Mouse (Mus musculus) thymus, postnatal 25 days (tissue): ENCODE measurements around the gene Atp6v1g2.

Experiments
- DNase-seq: peaks from one replicate; pipeline ENCODE4 v3.0.0; 2022

Gene Atp6v1g2

DNA sequence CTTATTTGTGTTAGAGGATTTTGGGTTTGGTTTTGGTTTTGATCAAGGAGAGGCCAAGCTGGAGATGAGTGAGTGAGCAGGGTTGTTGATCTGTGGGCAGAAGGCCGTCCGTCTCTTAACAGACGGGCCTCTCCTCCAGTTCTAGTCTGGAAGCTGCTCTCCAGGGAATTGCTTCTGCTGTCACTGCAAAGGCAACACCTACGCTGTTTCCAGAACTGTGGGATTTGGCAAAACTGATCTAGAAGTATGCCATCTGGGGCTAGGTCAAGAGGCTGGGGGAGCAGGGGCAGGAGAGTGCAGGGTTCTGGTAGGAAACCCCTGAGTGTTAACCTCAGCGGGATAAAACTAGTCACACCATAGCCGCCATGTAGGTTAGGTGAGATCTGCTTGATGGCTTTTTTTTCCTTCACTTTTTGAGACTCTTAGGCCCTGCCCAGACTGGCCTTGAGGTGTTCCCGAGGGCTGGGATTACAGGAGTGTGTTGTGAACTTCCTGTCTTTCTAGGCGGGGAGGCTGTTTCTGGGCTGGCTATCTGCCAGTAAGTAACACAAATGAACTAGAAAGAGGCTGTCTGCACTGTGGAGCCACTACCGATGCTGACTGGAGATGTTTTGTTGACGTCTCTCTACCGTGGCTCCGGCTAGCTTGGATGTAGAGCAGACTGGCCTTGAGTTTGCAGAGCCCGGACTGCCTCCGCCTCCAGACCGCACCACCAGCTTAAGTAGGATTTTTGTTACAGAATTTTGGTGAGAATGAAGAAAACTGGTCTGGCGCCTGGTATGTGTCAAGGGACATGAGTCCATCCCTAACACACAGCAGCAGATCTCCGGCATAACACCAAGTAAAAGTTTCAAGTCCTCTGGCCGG lies at the start of gene Atp6v1g2:
Gene Atp6v1g2, plus strand, starts transcription at position 547 of the 867 bp plus-strand sequence.
- peak; percentile 40 for DNase-seq

DNA sequence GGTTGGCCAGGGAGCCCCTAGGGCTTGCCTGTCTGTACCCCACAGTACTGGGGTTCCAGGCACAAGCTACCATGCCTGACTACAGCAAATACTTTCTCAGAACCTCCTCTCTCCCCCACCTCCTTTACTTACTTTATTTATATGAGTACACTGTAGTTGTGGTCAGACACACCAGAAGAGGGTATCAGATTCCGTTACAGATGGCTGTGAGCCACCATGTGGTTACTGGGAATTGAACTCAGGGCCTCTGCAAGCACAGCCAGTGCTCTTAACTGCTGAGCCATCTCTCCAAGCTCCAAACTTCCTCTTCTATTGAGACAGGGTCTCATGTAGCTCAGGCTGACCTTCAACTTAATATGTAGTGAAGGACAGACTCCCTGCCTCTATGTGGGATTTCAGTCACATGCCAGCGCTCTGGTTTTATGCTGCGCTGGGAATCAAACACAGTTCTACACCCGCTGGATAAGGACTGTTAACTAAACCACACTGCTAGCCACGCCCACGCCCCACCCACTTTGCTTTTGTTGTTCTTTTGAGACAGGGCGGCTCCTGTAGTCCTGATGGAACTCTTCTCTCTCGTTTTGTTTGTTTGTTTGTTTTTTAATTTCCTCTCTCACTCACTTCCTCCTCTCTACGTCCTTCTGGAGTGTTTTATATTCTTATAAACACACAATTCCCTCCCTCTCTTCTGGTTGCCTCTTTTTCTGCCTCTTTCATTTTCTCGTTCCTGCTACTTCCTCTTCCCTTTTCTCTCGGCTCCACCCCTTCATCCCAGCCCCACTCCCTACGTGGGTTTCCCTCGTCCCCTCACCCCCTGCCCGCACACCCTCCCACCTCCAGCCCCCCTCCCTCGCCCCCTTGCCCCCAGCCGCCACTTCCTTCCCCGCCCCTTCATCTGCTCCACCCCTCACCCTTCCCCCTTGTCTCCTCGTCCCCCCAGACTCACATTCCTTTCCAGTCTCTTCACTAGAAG lies 47.5 kb upstream of the Atp6v1g2 start:
- DNase-seq: peak; percentile 90

DNA sequence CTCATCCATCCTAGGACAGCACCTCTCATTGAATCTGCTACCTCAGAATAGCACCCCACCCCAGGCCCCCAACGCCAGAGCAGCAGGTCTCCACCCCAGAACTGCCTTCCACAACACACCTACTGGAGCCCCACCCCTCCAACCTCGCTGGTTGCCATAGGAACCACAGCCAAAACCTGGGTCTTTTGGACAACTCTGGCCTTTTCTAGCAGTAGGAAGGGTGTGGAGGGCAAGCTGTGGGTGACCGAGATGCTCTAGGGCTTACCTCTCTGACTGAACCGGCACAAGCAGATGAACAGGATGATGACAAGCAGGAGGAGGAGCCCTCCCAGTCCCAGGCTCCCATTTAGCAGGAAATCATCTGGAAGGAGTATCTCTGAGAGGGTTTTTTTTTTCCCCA lies 46.8 kb upstream of the Atp6v1g2 start:
- DNase-seq: peak; percentile 79

DNA sequence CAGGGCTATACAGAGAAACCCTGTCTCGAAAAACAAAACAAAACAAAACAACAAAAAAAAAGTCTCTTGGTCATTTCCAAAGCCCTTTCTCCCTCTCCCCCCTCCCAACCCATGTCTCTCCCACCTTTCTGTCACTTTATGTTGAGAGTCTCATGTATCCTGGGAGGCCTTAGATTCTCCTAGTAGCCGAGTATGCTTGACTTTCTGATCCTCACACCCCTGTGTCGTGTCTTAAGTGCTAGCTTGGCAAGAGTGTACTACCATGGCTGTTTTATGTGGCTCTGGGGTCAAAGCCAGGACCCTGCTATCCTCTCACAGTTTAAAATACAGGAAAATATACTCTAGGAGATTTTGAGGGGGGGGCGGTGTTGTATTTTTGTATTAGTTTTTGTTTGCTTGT lies 46.1 kb upstream of the Atp6v1g2 start:
- no peak for DNase-seq

DNA sequence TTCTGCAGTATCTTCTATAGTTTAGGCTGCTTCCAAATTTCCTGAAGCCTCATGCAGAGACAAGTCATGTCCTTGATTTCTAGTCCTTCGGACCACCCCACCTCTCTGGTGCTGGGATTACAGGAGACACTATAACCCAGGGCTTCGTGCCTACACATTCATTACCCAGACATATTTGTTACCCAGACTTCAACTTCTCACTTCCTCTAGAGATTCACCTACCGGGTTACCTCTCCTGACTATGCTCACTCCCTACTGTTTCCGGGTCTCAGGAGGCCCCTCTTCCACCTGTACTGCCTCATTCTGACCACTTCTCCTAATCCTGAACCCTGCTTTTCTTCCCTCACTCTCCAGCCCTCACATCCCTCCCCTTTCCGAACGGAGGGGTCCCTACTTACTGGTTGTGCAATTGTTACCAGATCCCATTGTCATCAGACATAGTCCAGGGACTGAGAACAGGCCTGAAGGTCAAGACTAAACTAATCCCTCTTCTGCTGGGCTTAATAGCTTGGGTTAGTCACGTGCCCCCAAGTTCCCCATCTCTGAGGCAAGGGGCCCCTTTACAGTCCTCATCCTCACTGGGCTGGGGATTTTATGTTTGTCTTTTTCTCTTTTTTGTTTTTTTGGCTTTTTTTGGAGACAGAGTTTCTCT lies 45.4 kb upstream of the Atp6v1g2 start, which contains the start of gene Lst1:
Gene Lst1, minus strand, starts transcription at position 481 of the 652 bp plus-strand sequence.
- no peak for DNase-seq

DNA sequence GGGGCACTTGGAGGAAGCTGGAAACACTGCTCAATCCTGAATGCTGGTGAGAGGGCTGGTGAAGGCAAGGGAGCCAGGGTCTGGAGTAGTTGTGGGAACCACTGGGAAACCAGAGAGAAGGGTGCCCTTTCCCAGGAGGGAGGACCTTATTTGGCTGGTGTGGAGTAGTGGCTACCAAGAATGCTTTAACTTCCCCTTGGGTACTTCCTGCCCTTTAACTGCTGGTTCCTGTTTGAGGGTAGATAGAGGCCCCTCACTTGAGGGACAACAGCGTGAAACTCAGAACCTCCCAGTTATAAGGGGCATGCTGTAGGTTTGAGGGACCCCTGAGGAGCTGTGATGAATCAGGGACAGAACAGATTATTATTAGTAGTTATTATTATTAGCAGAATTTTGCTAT lies 44.3 kb upstream of the Atp6v1g2 start:
- no peak for DNase-seq

DNA sequence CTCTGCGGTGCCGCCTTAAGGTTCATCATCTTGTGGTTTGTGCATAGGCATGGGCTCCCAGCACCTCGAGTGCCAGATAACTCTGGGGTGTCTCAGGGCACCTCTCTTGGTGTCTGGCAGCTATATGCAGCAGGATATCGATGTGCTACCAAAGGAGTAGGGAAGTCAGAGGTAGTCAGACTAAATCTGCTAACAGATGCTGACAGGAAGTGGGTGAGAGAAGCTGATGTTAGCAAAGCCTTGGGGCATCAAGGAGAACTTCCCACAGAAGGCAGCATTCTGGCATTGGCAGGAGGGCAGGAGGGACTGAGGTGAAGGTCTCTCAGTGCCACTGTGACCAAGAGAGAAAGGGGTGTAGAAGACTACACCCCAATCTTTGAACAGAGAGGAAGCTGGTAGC lies 43.4 kb upstream of the Atp6v1g2 start:
- peak; percentile 70 for DNase-seq

DNA sequence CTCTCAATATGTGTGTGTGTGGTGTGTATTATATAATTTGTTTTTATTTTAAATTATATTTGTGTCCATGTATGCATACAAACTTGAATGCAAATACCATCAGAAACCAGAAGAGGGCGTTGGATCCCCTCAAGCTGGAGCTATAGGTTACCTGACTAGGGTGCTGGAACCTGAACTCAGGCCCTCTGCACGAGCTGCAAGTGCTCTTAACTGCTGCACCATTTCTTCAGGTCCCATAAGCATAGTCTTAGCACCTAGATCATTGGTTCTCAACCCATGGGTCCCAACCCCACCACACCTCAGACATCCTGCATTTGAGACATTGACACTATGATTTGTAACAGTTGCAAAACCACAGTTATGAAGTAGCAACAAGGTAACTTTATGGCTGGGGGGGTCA lies 41.7 kb upstream of the Atp6v1g2 start:
- DNase-seq: no peak

DNA sequence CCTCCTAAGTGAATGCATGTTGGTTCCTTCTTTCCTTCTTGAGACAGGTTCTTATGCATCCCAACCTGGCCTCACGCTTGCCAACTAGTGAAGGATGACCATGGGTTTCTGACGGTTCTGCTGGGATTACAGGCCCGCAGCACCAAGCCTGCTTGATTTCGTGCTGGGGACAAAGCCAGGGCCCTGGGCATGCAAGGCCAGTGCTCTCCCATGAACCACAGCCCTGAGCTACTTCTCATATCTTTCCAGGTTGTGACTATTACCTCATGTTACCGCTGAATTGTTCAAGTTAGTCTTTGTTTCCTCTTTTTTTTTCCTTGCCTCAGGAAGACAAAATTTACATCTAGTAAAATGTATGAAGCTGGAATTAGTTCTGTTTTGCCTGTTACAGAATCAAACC lies 40.5 kb upstream of the Atp6v1g2 start:
- DNase-seq: no peak

DNA sequence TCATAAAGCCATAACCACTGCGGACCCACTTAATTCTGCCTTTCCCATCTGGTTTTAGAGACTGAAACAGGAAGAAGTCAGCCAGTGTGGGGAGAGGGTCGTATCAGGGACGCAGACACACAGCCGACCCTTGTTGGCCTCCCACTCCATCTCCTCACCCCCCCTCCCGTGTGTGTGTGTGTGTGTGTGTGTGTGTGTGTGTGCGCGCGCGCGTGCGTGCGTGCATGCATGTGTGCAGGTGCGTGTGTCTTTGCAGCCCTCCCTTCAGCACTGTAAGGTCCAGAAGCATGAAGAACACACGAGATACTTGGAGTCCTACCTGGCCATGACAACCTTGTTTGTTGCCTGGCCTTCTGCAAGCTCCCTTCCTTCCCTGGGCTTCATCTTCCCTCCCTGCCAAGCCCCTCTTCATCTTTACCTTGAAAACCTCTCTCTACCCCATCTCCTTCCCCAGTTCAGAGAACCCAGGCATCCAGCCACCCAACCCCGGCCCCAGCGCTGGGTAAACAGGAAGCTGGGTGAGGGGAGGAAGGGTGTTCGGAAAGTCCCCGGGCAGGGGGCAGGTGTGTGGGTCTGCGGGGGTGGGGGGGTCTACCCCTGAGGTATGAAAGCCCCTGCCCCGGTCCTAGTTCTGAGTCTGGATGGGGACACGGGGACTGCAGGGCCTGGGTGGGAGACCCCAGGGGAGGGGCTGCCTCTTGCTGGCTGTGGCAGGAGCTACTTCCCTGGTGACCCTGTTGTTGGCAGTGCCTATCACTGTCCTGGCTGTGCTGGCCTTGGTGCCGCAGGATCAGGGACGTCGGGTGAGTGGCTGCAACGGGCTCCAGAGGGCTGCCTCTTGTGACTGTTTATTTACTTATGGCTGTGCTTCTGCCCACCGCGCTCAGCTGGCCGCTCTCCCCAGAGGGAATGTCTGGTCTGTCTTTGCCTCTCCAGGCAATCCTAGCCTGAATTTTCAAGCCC lies 39.3 kb upstream of the Atp6v1g2 start, which contains the start of gene Ltb:
Gene Ltb, plus strand, starts transcription at position 559 of the 963 bp plus-strand sequence.
- DNase-seq: peak; percentile 93

DNA sequence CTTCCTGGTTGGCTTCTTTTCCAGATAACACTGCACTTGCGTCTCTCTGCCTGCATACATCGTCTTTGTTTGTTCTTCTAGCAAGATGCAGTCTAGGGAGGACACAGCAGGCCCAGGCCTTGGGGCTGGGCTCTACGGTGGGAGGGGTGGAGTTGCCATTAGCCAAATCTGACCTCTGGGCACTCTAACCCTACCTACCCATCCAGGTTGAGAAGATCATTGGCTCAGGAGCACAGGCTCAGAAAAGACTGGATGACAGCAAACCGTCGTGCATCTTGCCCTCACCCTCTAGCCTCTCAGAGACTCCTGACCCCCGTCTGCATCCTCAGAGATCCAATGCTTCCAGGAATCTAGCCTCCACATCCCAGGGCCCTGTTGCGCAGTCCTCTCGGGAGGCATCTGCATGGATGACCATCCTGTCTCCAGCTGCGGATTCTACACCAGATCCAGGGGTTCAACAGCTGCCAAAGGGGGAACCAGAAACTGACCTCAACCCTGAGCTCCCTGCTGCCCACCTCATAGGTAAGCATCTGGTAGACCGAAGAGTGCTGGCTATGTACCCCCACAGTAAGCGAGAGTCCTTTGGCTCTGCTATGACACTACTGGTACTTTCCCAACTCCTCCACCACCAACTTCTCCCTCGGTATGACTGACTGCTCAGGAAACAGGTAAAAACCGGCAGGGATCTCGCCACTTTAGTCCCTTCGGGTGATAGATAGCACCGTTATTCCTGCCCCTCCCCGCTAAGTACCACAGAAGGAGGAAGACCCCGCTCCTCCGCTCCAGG lies 38.4 kb upstream of the Atp6v1g2 start:
- DNase-seq: no peak

DNA sequence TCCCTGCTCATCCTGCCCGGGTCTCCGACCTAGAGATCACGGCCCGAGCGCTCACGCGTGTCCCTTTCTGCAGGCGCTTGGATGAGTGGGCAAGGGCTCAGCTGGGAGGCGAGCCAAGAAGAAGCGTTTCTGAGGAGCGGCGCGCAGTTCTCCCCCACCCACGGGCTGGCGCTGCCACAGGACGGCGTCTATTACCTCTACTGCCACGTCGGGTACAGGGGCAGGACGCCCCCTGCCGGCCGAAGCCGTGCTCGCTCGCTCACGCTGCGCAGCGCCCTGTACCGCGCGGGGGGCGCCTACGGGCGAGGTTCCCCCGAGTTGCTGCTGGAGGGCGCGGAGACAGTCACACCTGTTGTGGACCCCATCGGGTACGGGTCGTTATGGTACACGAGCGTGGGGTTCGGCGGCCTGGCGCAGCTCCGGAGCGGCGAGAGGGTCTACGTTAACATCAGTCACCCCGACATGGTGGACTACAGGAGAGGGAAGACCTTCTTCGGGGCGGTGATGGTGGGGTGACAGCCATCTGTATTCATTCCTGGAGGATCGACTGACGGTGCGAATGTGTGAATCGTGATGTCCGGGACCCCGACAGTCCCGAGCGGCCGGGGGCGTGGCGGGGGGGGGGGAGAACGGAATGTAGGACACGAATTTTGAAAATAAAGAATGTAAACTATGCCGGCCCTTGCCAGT lies 37.7 kb upstream of the Atp6v1g2 start:
- peak; percentile 98 for DNase-seq

DNA sequence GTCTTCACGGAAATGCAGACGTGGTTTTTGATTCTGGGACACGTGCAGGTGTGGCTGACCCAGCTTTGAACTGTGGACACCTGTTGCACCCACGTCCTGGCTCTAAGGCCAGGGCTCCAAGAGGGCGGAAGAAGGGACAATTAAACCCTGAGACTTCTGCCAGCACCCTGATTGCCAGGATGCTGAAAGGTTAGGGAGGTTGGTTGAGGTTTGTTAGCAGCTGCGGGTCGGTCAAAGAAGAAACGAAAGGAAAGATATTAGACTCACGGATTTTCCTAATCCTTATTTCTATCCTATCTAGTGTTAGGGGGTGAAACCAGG lies 37.2 kb upstream of the Atp6v1g2 start:
- DNase-seq: peak; percentile 56

DNA sequence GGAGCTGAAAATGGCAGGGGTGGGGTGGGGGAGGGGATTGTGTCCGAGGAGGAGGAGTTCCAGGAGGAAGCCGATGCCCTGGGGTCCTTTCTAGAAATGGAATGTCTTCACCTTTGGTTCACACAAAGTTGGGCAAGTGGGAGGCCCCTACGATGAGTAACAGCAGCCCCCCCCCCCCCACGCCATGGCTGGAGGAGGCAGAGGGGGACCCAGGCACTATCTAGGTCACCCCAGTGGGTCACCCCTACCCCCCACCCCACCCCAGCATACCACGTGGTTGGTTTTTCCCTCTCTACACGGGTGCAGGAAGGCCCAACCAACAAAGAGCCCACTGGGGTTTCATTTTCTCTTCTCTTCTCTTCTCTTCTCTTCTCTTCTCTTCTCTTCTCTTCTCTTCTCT lies 36.3 kb upstream of the Atp6v1g2 start:
- no peak for DNase-seq

DNA sequence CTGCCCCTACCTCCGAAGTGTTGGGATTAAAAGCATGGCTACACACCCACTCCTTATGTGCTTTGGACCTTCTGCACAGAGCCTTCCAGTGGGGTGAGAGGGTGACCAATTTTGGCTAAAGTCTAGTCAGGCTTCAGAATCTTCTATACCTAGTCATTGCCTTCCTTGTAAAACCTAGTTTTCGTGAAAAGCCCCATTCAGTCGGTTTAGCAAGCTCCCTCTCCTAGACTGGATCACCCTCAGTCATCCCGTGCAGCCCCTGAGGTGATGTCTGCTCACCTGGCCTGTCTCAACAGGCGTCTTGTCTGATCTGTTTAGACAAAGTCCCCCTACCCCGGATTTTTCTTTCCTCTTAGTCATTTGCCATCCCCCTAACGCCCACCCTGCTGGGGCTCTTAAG lies 35.4 kb upstream of the Atp6v1g2 start:
- DNase-seq: no peak

DNA sequence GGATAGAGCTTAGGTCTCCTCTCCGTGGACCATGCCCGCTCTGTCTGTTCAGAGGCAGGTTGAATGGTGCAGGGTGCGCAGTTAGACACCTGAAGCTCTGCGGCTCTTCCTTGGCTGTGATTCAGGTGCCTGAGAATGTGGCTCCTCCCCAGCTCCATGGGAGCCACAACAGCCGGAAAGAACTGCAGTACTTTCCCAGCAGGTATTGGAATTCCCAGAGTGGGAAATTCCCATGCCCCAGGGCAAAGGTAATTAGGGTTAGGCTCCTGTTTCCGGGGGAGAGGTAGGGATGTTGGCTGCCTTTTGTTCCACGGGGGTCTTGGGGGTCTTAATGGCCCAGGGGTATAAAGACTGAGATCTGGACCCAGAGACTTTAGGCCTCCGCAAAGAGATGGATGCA lies 34.5 kb upstream of the Atp6v1g2 start:
- DNase-seq: no peak

DNA sequence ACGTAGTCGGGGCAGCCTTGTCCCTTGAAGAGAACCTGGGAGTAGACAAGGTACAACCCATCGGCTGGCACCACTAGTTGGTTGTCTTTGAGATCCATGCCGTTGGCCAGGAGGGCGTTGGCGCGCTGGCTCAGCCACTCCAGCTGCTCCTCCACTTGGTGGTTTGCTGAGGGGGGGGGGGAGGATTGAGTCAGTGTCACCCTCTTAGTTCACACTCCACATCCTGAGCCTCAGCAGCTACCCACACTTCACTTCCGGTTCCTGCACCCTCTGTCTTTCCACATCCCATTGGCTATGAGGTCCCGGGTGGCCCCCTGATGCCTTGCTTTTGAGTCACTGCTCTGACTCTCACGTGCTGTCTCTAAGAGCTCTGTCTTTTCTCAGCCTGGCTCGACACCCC lies 33.1 kb upstream of the Atp6v1g2 start:
- DNase-seq: peak; percentile 82

DNA sequence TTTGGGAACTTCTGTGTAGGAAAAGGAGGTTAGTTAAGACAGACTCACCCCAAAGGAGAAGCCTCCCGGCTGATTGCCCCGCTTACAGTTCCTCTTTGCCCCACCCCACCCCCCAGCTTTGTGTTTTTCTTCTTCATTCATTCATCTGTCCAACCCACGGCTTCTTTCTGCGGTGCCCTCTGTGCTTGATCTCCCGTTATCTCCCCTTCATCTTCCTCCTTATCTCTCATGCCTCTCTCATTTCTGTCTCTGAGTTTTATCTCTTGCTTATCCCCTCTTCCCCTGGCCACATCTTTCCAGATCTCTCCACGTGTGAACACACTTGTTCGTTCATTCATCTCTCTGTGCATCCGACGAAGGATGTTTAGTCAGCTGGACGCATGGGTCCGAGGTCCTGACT lies 32.3 kb upstream of the Atp6v1g2 start:
- no peak for DNase-seq

DNA sequence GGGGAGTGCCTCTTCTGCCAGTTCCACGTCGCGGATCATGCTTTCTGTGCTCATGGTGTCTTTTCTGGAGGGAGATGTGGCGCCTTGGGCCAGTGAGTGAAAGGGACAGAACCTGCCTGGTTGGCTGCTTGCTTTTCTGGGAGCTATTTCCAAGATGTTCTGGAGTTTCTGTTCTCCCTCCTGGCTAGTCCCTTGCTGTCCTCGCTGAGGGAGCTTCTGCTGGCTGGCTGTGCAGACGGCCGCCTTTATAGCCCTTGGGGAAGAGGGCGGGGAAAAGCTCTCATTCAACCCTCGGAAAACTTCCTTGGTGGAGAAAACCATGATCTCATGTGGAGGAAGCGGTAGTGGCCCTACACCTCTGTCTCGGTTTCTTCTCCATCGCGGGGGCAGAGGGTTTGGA lies 31.7 kb upstream of the Atp6v1g2 start, which contains the start of gene Tnf:
Gene Tnf, minus strand, starts transcription at position 221 of the 400 bp plus-strand sequence.
- peak; percentile 79 for DNase-seq

DNA sequence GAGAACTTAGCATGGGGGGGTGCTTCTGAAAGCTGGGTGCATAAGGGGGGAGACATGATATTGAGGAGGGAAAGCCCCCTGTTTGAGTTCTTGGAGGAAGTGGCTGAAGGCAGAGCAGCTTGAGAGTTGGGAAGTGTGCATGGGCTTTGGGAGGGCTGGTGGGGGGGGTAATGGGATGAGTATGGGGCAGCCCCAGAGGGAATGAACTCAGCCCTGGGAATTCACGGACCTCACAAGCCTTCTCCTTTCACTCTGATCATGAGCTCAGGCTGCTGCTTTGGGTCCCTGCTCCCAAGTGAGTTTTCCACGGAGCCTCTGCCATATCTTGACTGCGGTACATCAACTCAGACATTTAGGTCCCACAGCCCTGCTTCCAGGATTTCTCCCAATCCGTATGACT lies 31.0 kb upstream of the Atp6v1g2 start:
- no peak for DNase-seq
